Mouse (Mus musculus): Measurements from ENCODE around the gene Gm10837. TPM values are rescaled to one million over a fixed set of nuclear protein-coding genes. Genes with fewer than 3 reads are reported as not detected.

Gm10837 gene
- polyA plus RNA-seq (2012; fragmentation: generic; extraction: Trizol), result not detected

GRCm38 (mm10) chr14:122490441-122491328 is at the start of gene Gm10837:
Gm10837 (plus strand) TSS chr14:122490586.

GRCm38 (mm10) chr14:122450496-122451382 is 39.6 kb upstream of the Gm10837 start, which contains the start of gene Gm5089:
Gm5089 (minus strand) TSS chr14:122451115.

GRCm38 (mm10) chr14:122464763-122465741 is 25.3 kb upstream of the Gm10837 start, which contains the start of gene Zic5:
Zic5 (minus strand) TSS chr14:122465677.

GRCm38 (mm10) chr14:122474891-122475556 is 15.4 kb upstream of the Gm10837 start, which contains the start of gene Zic2:
Zic2 (plus strand) TSS chr14:122475435.

GRCm38 (mm10) chr14:122534017-122534924 is 43.9 kb downstream of the Gm10837 start, which contains the start of gene Pcca:
Pcca (plus strand) TSS chr14:122534324.

Other genes starting within 250 kb of the Gm10837 start
- not detected for gene Gm5089, start 39.5 kb upstream of the Gm10837 start, polyA plus RNA-seq (2012; fragmentation: generic; extraction: Trizol)
- gene Zic5, start 24.9 kb upstream of the Gm10837 start, polyA plus RNA-seq (2012; fragmentation: generic; extraction: Trizol), result under 1 TPM; 0.12 to 0.28 TPM
- gene Zic2, start 15.2 kb upstream of the Gm10837 start, polyA plus RNA-seq (2012; fragmentation: generic; extraction: Trizol), result 1 to 10 TPM in 1 of 2 experiments, under 1 TPM in 1; 0.27 to 3.0 TPM
- 10 to 100 TPM in 1 of 2 experiments, 1 to 10 TPM in 1; 4.1 to 24.4 TPM for gene Pcca, start 43.7 kb downstream of the Gm10837 start, polyA plus RNA-seq (2012; fragmentation: generic; extraction: Trizol)

Measured in C3H10T1/2 (cell line).